Mouse (Mus musculus): ENCODE measurements around the gene Ubxn11.

DNA sequence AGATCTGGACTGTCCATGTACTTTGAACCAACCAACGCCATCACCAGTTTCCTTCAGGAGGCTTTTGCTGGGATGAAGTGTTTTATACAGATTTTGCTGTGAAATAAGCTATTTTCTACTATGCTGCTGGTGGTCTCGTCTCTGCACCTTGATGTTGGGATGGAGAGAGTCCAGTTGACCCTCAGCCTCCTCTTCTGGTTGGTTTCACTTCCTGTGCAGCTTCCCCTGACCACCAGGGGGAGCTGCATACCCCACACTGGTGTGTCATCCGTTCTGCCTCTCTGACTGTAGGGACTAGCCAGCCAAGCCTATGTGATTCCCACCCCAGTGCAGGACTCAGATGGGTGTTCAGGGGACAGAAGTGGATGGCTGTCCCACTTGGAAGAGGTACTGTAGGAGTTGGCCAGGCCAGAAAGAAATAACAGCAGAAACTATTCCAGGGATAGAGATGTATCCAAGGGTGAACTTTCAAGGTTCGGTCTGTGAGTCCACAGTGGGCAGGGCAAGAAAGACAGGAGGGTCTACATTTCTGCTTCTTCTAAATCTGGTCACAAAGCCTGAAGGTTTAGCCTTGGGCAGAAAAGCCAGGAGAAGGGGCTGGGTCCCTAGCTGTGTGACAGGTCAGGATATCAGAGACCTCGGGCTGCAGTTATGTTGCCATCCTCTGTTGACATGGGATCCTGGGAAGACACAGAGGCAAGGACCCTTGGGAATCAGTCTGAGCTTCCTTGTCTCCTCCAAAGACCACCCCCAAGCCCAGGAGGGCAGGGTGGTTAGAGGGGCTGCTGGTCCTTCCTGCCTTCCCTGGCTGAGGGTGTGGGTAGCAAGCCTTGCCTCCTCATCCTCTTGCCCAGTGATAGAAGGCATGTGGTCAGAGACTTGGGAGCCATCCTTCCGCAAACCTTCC lies 9.7 kb upstream of the Ubxn11 start:
- no peak for TF ChIP-seq EP300 (IDR thresholded peaks at IDR 0.05; ENCODE audit: low read depth)
- peak; percentile 96 for TF ChIP-seq CTCF (IDR thresholded peaks at IDR 0.05; ENCODE audit: low read depth)
